Mouse (Mus musculus): Measurements from ENCODE around the gene Olfr94. TPM values are rescaled to one million over a fixed set of nuclear protein-coding genes. Genes with fewer than 3 reads are reported as not detected.

Olfr94 gene
- total RNA-seq, 2 experiments from 2014 or later, result not detected

Other genes starting within 250 kb of the Olfr94 start
- gene Ppp1r11, start 249.3 kb downstream of the Olfr94 start, total RNA-seq (2021), result 10 to 100 TPM; 62.6 to 63.5 TPM
- 10 to 100 TPM; 19.6 to 23.2 TPM for gene Znrd1, start 242.4 kb downstream of the Olfr94 start, total RNA-seq (2021)
- 1 to 10 TPM; 7.5 to 9.4 TPM for gene Znrd1as, start 242.4 kb downstream of the Olfr94 start, total RNA-seq (2021)
- gene 2410137M14Rik, start 219.8 kb downstream of the Olfr94 start, total RNA-seq (2021), result not detected
- gene H2-M5, start 211.5 kb downstream of the Olfr94 start, total RNA-seq (2021), result under 1 TPM in 1 of 2 experiments, not detected in 1; 0.18 TPM
- gene Zfp57, start 199.8 kb downstream of the Olfr94 start, total RNA-seq (2021), result 1 to 10 TPM; 1.9 to 4.5 TPM
- not detected for gene Mog, start 177.6 kb downstream of the Olfr94 start, total RNA-seq (2021)
- 10 to 100 TPM; 12.8 to 20.1 TPM for gene Gabbr1, start 155.0 kb downstream of the Olfr94 start, total RNA-seq (2021)
- not detected for gene Olfr90, start 112.5 kb downstream of the Olfr94 start, total RNA-seq (2021)
- not detected for gene Olfr91, start 102.7 kb downstream of the Olfr94 start, total RNA-seq (2021)
- not detected for gene Olfr92, start 80.9 kb downstream of the Olfr94 start, total RNA-seq (2021)
- gene Olfr93, start 39.5 kb downstream of the Olfr94 start, total RNA-seq (2021), result not detected
- not detected for gene Ubd, start 7.1 kb downstream of the Olfr94 start, total RNA-seq (2021)
- not detected for gene Olfr95, start 12.1 kb upstream of the Olfr94 start, total RNA-seq (2021)
- not detected for gene Olfr96, start 19.2 kb upstream of the Olfr94 start, total RNA-seq (2021)
- gene Olfr97, start 36.3 kb upstream of the Olfr94 start, total RNA-seq (2021), result not detected
- not detected for gene Olfr98, start 62.8 kb upstream of the Olfr94 start, total RNA-seq (2021)
- gene H2-M3, start 69.2 kb upstream of the Olfr94 start, total RNA-seq (2021), result 1 to 10 TPM; 1.7 to 2.2 TPM
- gene Olfr99, start 82.5 kb upstream of the Olfr94 start, total RNA-seq (2021), result not detected
- not detected for gene Olfr101, start 103.3 kb upstream of the Olfr94 start, total RNA-seq (2021)
- gene Olfr102, start 116.1 kb upstream of the Olfr94 start, total RNA-seq (2021), result not detected
- gene Olfr103, start 138.7 kb upstream of the Olfr94 start, total RNA-seq (2021), result not detected
- not detected for gene Olfr104-ps, start 158.6 kb upstream of the Olfr94 start, total RNA-seq (2021)
- not detected for gene Olfr105-ps, start 178.0 kb upstream of the Olfr94 start, total RNA-seq (2021)
- not detected for gene Olfr106-ps, start 189.4 kb upstream of the Olfr94 start, total RNA-seq (2021)
- not detected for gene Olfr107, start 198.2 kb upstream of the Olfr94 start, total RNA-seq (2021)
- not detected for gene Olfr108, start 244.5 kb upstream of the Olfr94 start, total RNA-seq (2021)